Mouse (Mus musculus) lung, postnatal 0 days (tissue): ENCODE data around the gene Dnajc7.
A peak's percentile ranks its signal among the peaks of the same experiment; 100 is the strongest.

Source experiments
- CTCF ChIP-seq: IDR thresholded peaks from 2 replicates; pipeline ENCODE4 v1.5.1; 2016; ENCODE audit warnings: antibody characterized with exemption, mild to moderate bottlenecking
- EP300 ChIP-seq: IDR thresholded peaks from 2 replicates; pipeline ENCODE4 v1.6.1; 2016; ENCODE audit warnings: antibody characterized with exemption, mild to moderate bottlenecking, control low read depth

DNA sequence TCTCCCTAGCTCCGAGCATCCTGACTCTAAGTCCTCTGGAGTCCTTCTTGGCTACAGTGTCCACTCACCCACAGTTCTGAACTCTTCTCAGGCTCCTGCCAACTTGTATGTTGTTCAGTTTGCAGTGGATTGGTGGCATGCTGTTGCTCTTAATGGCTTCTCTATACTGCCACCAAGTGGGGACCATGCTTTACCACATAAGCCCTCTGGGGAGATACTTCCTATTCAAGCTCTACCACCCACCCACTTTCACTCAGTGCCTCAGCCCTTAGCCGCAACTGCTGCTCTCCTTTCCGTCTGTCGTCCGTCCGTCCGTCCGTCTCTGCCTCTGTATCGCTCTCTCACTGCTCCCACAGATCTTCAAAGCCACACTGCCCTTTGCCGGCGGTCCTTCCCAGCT is 64.4 kb downstream of the Dnajc7 start:
- TF ChIP-seq EP300 = no peak
- TF ChIP-seq CTCF = peak; percentile 89
